Mouse (Mus musculus) thymus, adult 2 months (tissue): ENCODE results near the gene Phf2.

ENCODE experiments used
- CTCF ChIP-seq: fragments of 200-500 bp; IDR thresholded peaks from 2 replicates; pipeline ENCODE4 v1.5.1; 2012; ENCODE audit warnings: mild to moderate bottlenecking, control low read depth, low read length, moderate library complexity, borderline replicate concordance; ENCODE audit not compliant: control insufficient read depth, poor library complexity, insufficient read depth; ENCODE audit errors: extremely low read depth
- POLR2A ChIP-seq: fragments of 200-500 bp; IDR thresholded peaks from 2 replicates; pipeline ENCODE4 v1.6.1; 2012; ENCODE audit warnings: mild to moderate bottlenecking, low read length, control low read depth, moderate library complexity; ENCODE audit not compliant: control insufficient read depth, poor library complexity, insufficient read depth; ENCODE audit errors: extremely low read depth

GRCm38 (mm10) chr13:48851719-48852118 is 19.2 kb downstream of the Phf2 start:
- no peak for TF ChIP-seq CTCF
- TF ChIP-seq POLR2A = no peak
